Mouse (Mus musculus): ENCODE data around the gene Gstm2.

DNA sequence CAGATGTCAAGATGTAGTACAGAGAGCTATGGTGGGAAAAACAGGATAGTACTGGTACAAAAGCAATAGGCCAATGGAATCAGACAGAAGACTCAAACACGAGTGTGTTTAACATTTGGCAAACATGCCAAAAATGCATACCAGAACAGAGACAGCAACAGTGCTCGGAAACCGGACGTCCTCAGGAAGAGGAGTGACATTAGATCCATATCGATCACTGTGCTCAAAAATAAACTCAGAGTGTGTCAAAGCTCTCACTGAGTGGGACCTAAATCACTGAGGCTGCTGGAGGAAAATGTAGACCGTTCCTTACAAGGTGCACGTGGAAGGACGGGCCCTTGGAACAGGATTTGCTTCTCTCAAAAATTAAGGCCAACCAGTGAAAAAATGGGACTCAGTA, 15.8 kb upstream of the Gstm2 start:
- no peak for TF ChIP-seq CTCF (IDR thresholded peaks at IDR 0.05; ENCODE audit: borderline replicate concordance, insufficient read depth, low read length)
- no peak for TF ChIP-seq POLR2A (IDR thresholded peaks at IDR 0.05; ENCODE audit: low read depth, low read length)

Measured in embryonic fibroblast, embryonic 13.5 days (primary cell).